Mouse (Mus musculus) gastrocnemius, adult 2 months (tissue): Measurements from ENCODE around the gene Nudt2. TPM values are rescaled to one million over a fixed set of nuclear protein-coding genes. Genes with fewer than 3 reads are reported as not detected.
"Not testable (repeated sequence)": the region's sequence is repeated elsewhere in the genome, so short reads cannot be mapped to it uniquely, and the experiment has no call there.

Source experiments
- DNase-seq: peaks from one replicate; pipeline ENCODE4 v3.0.0; 2022
- H3K27ac ChIP-seq: fragments of 200-600 bp; 2 replicates; pipeline ENCODE4 v1.8.1; 2022; ENCODE audit warnings: mild to moderate bottlenecking
- H3K4me3 ChIP-seq: fragments of 200-600 bp; 2 replicates; pipeline ENCODE4 v1.8.1; 2022; ENCODE audit warnings: mild to moderate bottlenecking, moderate library complexity
- CTCF ChIP-seq: fragments of 200-600 bp; IDR thresholded peaks from 2 replicates; pipeline ENCODE4 v1.8.1; 2022; ENCODE audit warnings: antibody characterized with exemption, mild to moderate bottlenecking, moderate library complexity
- intact Hi-C: fragments of 180-260 bp; cut with DNase I; formaldehyde crosslinking; loops from one replicate; pipeline ENCODE4 v1.15.1; 2025
- long read RNA-seq, 2 experiments: library from polyadenylated mRNA; stranded (forward); transcript quantifications; one replicate each; pipeline ENCODE4 v2.0.0; 2021
- total RNA-seq, 2 experiments: library from RNA; stranded (reverse); gene quantifications; 2 replicates each; pipeline ENCODE4 v1.2.3; 2021

Nudt2 gene
- 10 to 100 TPM; 22.7 to 27.6 TPM for total RNA-seq
- long read RNA-seq, experiment 1, transcript Nudt2-201 (3 exons, 845 nt) = major isoform, 12 of 13 reads
- long read RNA-seq, experiment 1, partial matches to known transcripts = 0 of 13 reads
- long read RNA-seq, experiment 1, other reads (novel, unspliced or antisense) = 1 of 13 reads
- long read RNA-seq, experiment 2, transcript Nudt2-201 (3 exons, 845 nt) = major isoform, 11 of 15 reads
- long read RNA-seq, experiment 2, partial matches to known transcripts = 1 of 15 reads
- long read RNA-seq, experiment 2, other reads (novel, unspliced or antisense) = 3 of 15 reads

- intact Hi-C loops = loop anchor here (5.0 kb wide), 2 partner anchors 148 to 188 kb away; no protein-coding TSS in a partner anchor
- DNase-seq = peak; percentile 99
- no peak for TF ChIP-seq CTCF
- Histone ChIP-seq H3K4me3 (peak within 1 kb of the TSS; percentile 78), H3K27ac (peak within 1 kb of the TSS; percentile 88)
Observed at GRCm38 (mm10) chr4:41464345-41465286, at the start of gene Nudt2, which contains the start of gene Kif24. Nudt2 (plus strand) TSS chr4:41465151. Kif24 (minus strand) TSS chr4:41464887.

GRCm38 (mm10) chr4:41416966-41417365, 48.0 kb upstream of the Nudt2 start:
- intact Hi-C loops = no loop called here
- H3K4me3 ChIP-seq = no peak overlapping the region
- TF ChIP-seq CTCF = no peak
- no peak overlapping the region for H3K27ac ChIP-seq
- DNase-seq = no peak

GRCm38 (mm10) chr4:41438931-41439330, 26.0 kb upstream of the Nudt2 start:
- intact Hi-C loops = no loop called here
- no peak for DNase-seq
- no peak overlapping the region for H3K4me3 ChIP-seq
- TF ChIP-seq CTCF = no peak
- no peak overlapping the region for H3K27ac ChIP-seq

- intact Hi-C loops = no loop called here
Observed at GRCm38 (mm10) chr4:41442790-41443302, 22.1 kb upstream of the Nudt2 start.

GRCm38 (mm10) chr4:41447595-41447994, 17.4 kb upstream of the Nudt2 start:
- DNase-seq = no peak
- TF ChIP-seq CTCF = no peak
- intact Hi-C loops = no loop called here
- no peak overlapping the region for H3K4me3 ChIP-seq
- H3K27ac ChIP-seq = no peak overlapping the region

More at GRCm38 (mm10) chr4:41442790-41443302, 22.1 kb upstream of the Nudt2 start:
- DNase-seq = no peak
- H3K27ac ChIP-seq = no peak overlapping the region
- no peak for TF ChIP-seq CTCF
- H3K4me3 ChIP-seq = no peak overlapping the region

- intact Hi-C loops = no loop called here
- no peak overlapping the region for H3K4me3 ChIP-seq
- no peak for DNase-seq
- H3K27ac ChIP-seq = no peak overlapping the region
- no peak for TF ChIP-seq CTCF
Observed at GRCm38 (mm10) chr4:41460690-41461089, 4.3 kb upstream of the Nudt2 start.

GRCm38 (mm10) chr4:41463051-41463738, 1.8 kb upstream of the Nudt2 start:
- intact Hi-C loops, H3K27ac ChIP-seq, H3K4me3 ChIP-seq, DNase-seq: not testable (repeated sequence)

- H3K4me3 ChIP-seq = peak overlapping the region; percentile 78
- intact Hi-C loops = loop anchor here (5.0 kb wide), 2 partner anchors 147 to 187 kb away; no protein-coding TSS in a partner anchor
- H3K27ac ChIP-seq = peak overlapping the region; percentile 88
- TF ChIP-seq CTCF = peak; percentile 9; the same call in 1 of the 2 replicates
- DNase-seq = no peak
Observed at GRCm38 (mm10) chr4:41465287-41465665, 325 bp downstream of the Nudt2 start.

GRCm38 (mm10) chr4:41468396-41469080, 3.6 kb downstream of the Nudt2 start:
- 0 out of 2 replicates have a peak overlapping the region, but pooled peaks have one; percentile 4 for H3K27ac ChIP-seq
- TF ChIP-seq CTCF = peak; percentile 82
- DNase-seq = peak; percentile 67
- intact Hi-C loops = loop anchor here (1.0 to 5.0 kb wide), 4 partner anchors 37 to 238 kb away; no protein-coding TSS in a partner anchor
- no peak overlapping the region for H3K4me3 ChIP-seq

GRCm38 (mm10) chr4:41469199-41469598, 4.2 kb downstream of the Nudt2 start:
- intact Hi-C loops = loop anchor here (1.0 to 5.0 kb wide), 4 partner anchors 36 to 238 kb away; no protein-coding TSS in a partner anchor
- no peak for DNase-seq
- H3K4me3 ChIP-seq = no peak overlapping the region

GRCm38 (mm10) chr4:41470051-41470683, 5.2 kb downstream of the Nudt2 start:
- no peak for TF ChIP-seq CTCF
- Histone ChIP-seq H3K4me3 (no peak overlapping the region), H3K27ac (no peak overlapping the region; the same call in 1 of the 2 replicates)
- DNase-seq = no peak
- intact Hi-C loops = no loop called here

More at GRCm38 (mm10) chr4:41469199-41469598, 4.2 kb downstream of the Nudt2 start:
- H3K27ac ChIP-seq = 0 out of 2 replicates have a peak overlapping the region, but pooled peaks have one; percentile 4
- TF ChIP-seq CTCF = no peak
